Mouse (Mus musculus) megakaryocyte, embryonic 14.5 days (primary cell): ENCODE measurements around the gene Greb1.

Source experiments
- FLI1 ChIP-seq: IDR thresholded peaks from 2 replicates; pipeline ENCODE4 v1.6.1; 2012; ENCODE audit warnings: low read length, inconsistent platforms, mixed read lengths
- GATA1 ChIP-seq: IDR thresholded peaks from 3 replicates; pipeline ENCODE4 v1.6.1; 2012; ENCODE audit warnings: mixed read lengths, low read length, inconsistent platforms, borderline replicate concordance

GRCm38 (mm10) chr12:16768711-16769110, 32.0 kb downstream of the Greb1 start:
- TF ChIP-seq GATA1: no peak
- TF ChIP-seq FLI1: no peak
